Mouse (Mus musculus) spleen, adult 2 months (tissue): ENCODE measurements at regions not wholly inside any gene's neighbourhood (a gene's known extent, or its start where the extent isn't known, plus 50 kb on each side); places are given as distances from the start of the nearest gene placed in this dataset.

Source experiments
- CTCF ChIP-seq: fragments of 200-500 bp; IDR thresholded peaks from 2 replicates; pipeline ENCODE4 v1.5.1; 2011; ENCODE audit warnings: mild to moderate bottlenecking, inconsistent platforms; ENCODE audit not compliant: insufficient read depth, insufficient read length, insufficient replicate concordance; ENCODE audit errors: extremely low read depth
- POLR2A ChIP-seq: fragments of 200-500 bp; IDR thresholded peaks from 2 replicates; pipeline ENCODE4 v1.6.1; 2011; ENCODE audit warnings: low read depth, low read length, inconsistent platforms

DNA sequence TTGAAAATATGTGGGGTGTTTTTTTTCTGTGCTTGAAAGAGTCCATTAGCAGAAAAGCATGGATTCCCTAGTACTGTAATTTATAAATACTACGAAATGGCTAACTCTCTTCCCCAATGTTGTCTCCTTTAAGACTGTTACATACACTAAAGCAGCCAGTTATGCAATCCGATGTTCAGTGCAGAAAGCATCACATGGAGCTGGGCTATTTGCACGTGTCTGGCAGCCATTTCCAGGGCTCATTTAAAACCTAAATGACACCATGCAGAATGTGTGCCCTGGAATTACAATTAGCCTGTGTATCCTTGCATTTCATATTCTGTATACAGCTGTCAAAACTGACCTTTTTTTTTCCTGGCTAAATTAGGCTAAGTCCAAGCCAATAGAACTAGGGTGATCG lies 60.2 kb downstream of the Plk2 start:
- TF ChIP-seq POLR2A: no peak
- TF ChIP-seq CTCF: no peak
